Mouse (Mus musculus) kidney, postnatal 14 days (tissue): ENCODE measurements around the gene Iltifb.
"Not testable (repeated sequence)": the region's sequence is repeated elsewhere in the genome, so short reads cannot be mapped to it uniquely, and the experiment has no call there.

Experiments used
- DNase-seq: peaks from one replicate; pipeline ENCODE4 v3.0.0; 2022; ENCODE audit warnings: mixed read lengths

Gene Iltifb

GRCm38 (mm10) chr10:118294938-118295337, at the start of gene Iltifb:
Gene Iltifb, minus strand, starts transcription at chr10:118295038.
- no peak for DNase-seq

GRCm38 (mm10) chr10:118343155-118343554, 48.3 kb upstream of the Iltifb start, which contains the start of gene Gm9046:
Gene Gm9046, minus strand, starts transcription at chr10:118343255.
- not testable (repeated sequence) for DNase-seq

GRCm38 (mm10) chr10:118337731-118338130, 42.9 kb upstream of the Iltifb start, which contains the start of gene Gm9045:
Gene Gm9045, minus strand, starts transcription at chr10:118337831.
- DNase-seq = not testable (repeated sequence)

GRCm38 (mm10) chr10:118332308-118332707, 37.5 kb upstream of the Iltifb start, which contains the start of gene Gm9044:
Gene Gm9044, minus strand, starts transcription at chr10:118332408.
- not testable (repeated sequence) for DNase-seq

- DNase-seq = not testable (repeated sequence)
Measured at GRCm38 (mm10) chr10:118326869-118327268, 32.0 kb upstream of the Iltifb start, which contains the start of gene Gm9040. Gene Gm9040, minus strand, starts transcription at chr10:118326969.

GRCm38 (mm10) chr10:118319024-118319423, 24.2 kb upstream of the Iltifb start:
- no peak for DNase-seq

GRCm38 (mm10) chr10:118302133-118302532, 7.3 kb upstream of the Iltifb start:
- not testable (repeated sequence) for DNase-seq

GRCm38 (mm10) chr10:118283016-118283415, 11.8 kb downstream of the Iltifb start:
- not testable (repeated sequence) for DNase-seq

- not testable (repeated sequence) for DNase-seq
Measured at GRCm38 (mm10) chr10:118282565-118282964, 12.3 kb downstream of the Iltifb start.

GRCm38 (mm10) chr10:118278069-118278468, 16.8 kb downstream of the Iltifb start:
- not testable (repeated sequence) for DNase-seq

- DNase-seq = not testable (repeated sequence)
Measured at GRCm38 (mm10) chr10:118271416-118271815, 23.4 kb downstream of the Iltifb start.

GRCm38 (mm10) chr10:118268812-118269211, 26.0 kb downstream of the Iltifb start:
- not testable (repeated sequence) for DNase-seq

GRCm38 (mm10) chr10:118258388-118258787, 36.5 kb downstream of the Iltifb start, which contains the start of gene Gm32802:
Gene Gm32802, plus strand, starts transcription at chr10:118258688.
- DNase-seq = not testable (repeated sequence)

GRCm38 (mm10) chr10:118250852-118251295, 44.0 kb downstream of the Iltifb start:
- peak; percentile 18 for DNase-seq

GRCm38 (mm10) chr10:118249006-118249595, 45.7 kb downstream of the Iltifb start:
- not testable (repeated sequence) for DNase-seq

GRCm38 (mm10) chr10:118240680-118241079, 54.2 kb downstream of the Iltifb start, which contains the start of gene Gm32717:
Gene Gm32717, minus strand, starts transcription at chr10:118240780.
- not testable (repeated sequence) for DNase-seq
